Mouse (Mus musculus): ENCODE measurements around the gene Nlrp4a. TPM values are rescaled to one million over a fixed set of nuclear protein-coding genes. Genes with fewer than 3 reads are reported as not detected.
"Not testable (repeated sequence)": the region's sequence is repeated elsewhere in the genome, so short reads cannot be mapped to it uniquely, and the experiment has no call there.

Nlrp4a gene
- polyA plus RNA-seq (2014; fragmentation: Nextera tagmentation; extraction: Ambion mirVana) = not detected in 2 replicates

GRCm38 (mm10) chr7:26434813-26435212, at the start of gene Nlrp4a:
TSS of gene Nlrp4a (plus strand) at chr7:26435113.
- no peak within 1 kb of the TSS for H3K27ac ChIP-seq (ENCODE audit: low read depth, low read length)
- H3K4me3 ChIP-seq (ENCODE audit: low read length) = no peak within 1 kb of the TSS
- no peaks in the 10 kb centered on the region for H3K27me3 ChIP-seq (ENCODE audit: control insufficient read depth, insufficient read depth, low read length)
- 87% methylated on average over 5 of the region's 5 CpGs for WGBS
- no peaks in the 10 kb centered on the region for H3K36me3 ChIP-seq (ENCODE audit: control insufficient read depth, insufficient read depth, low read length)
- H3K9ac ChIP-seq (ENCODE audit: low read depth, low read length) = no peak within 1 kb of the TSS
- no peak for ATAC-seq (ENCODE audit: low FRiP score, low TSS enrichment)
- H3K4me1 ChIP-seq (ENCODE audit: control insufficient read depth, insufficient read depth, low read length) = no peaks in the 10 kb centered on the region
- H3K9me3 ChIP-seq (ENCODE audit: control insufficient read depth, low read length) = no peaks in the 10 kb centered on the region
- no peak within 1 kb of the TSS for H3K4me2 ChIP-seq (replicated peaks; ENCODE audit: low read depth, low read length)

DNA sequence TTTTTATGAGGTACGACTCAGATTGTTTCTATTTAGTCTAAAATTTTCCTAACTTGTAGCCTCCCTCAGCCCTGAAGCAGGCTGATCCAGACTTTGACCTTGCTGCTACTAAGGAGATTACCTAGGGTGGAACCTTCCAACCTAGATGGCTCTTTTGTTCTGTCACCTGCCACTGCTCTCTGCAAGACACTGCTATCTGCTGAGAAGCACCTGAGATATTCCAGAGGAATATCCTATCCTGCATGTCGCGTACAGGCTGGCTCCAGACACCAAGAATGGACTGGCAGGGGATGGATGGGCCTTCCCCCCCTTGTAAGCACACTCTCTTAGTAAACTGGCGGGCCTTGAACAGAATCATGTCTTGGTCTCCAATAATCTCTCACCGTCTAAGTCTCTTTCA, 48.2 kb upstream of the Nlrp4a start:
- not testable (repeated sequence) for H3K4me3 ChIP-seq (ENCODE audit: low read length); H3K9ac ChIP-seq (ENCODE audit: low read depth, low read length); H3K4me2 ChIP-seq (replicated peaks; ENCODE audit: low read depth, low read length); H3K36me3 ChIP-seq (ENCODE audit: control insufficient read depth, insufficient read depth, low read length); H3K27ac ChIP-seq (ENCODE audit: low read depth, low read length); ATAC-seq (ENCODE audit: low FRiP score, low TSS enrichment); H3K9me3 ChIP-seq (ENCODE audit: control insufficient read depth, low read length); H3K4me1 ChIP-seq (ENCODE audit: control insufficient read depth, insufficient read depth, low read length); H3K27me3 ChIP-seq (ENCODE audit: control insufficient read depth, insufficient read depth, low read length)
- 89% methylated on average over 5 of the region's 5 CpGs for WGBS

GRCm38 (mm10) chr7:26391137-26391536, 43.8 kb upstream of the Nlrp4a start:
- not testable (repeated sequence) for H3K4me2 ChIP-seq (replicated peaks; ENCODE audit: low read depth, low read length); H3K9ac ChIP-seq (ENCODE audit: low read depth, low read length); H3K4me3 ChIP-seq (ENCODE audit: low read length); H3K27ac ChIP-seq (ENCODE audit: low read depth, low read length); H3K9me3 ChIP-seq (ENCODE audit: control insufficient read depth, low read length); H3K36me3 ChIP-seq (ENCODE audit: control insufficient read depth, insufficient read depth, low read length); H3K4me1 ChIP-seq (ENCODE audit: control insufficient read depth, insufficient read depth, low read length); H3K27me3 ChIP-seq (ENCODE audit: control insufficient read depth, insufficient read depth, low read length); ATAC-seq (ENCODE audit: low FRiP score, low TSS enrichment)
- 81% methylated on average over 2 of the region's 2 CpGs for WGBS

DNA sequence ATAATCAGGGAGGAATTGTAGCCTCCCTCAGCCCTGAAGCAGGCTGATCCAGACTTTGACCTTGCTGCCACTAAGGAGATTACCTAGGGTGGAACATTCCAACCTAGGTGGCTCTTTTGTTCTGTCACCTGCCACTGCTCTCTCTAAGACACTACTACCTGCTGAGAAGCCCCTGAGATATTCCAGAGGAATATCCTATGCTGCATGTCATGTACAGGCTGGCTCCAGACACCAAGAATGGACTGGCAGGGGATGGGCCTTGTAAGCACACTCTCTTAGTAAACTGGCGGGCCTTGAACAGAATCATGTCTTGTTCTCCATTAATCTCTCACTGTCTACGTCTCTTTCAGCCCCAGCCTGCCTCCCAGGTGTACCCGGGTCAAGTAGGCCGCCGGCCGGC, 43.1 kb upstream of the Nlrp4a start:
- not testable (repeated sequence) for H3K4me1 ChIP-seq (ENCODE audit: control insufficient read depth, insufficient read depth, low read length); H3K4me2 ChIP-seq (replicated peaks; ENCODE audit: low read depth, low read length); H3K4me3 ChIP-seq (ENCODE audit: low read length); H3K27me3 ChIP-seq (ENCODE audit: control insufficient read depth, insufficient read depth, low read length); ATAC-seq (ENCODE audit: low FRiP score, low TSS enrichment); H3K9ac ChIP-seq (ENCODE audit: low read depth, low read length); H3K27ac ChIP-seq (ENCODE audit: low read depth, low read length); H3K9me3 ChIP-seq (ENCODE audit: control insufficient read depth, low read length); H3K36me3 ChIP-seq (ENCODE audit: control insufficient read depth, insufficient read depth, low read length)
- 91% methylated on average over 6 of the region's 6 CpGs for WGBS

- ATAC-seq (ENCODE audit: low FRiP score, low TSS enrichment); H3K4me1 ChIP-seq (ENCODE audit: control insufficient read depth, insufficient read depth, low read length); H3K9me3 ChIP-seq (ENCODE audit: control insufficient read depth, low read length); H3K27ac ChIP-seq (ENCODE audit: low read depth, low read length); H3K4me2 ChIP-seq (replicated peaks; ENCODE audit: low read depth, low read length); H3K36me3 ChIP-seq (ENCODE audit: control insufficient read depth, insufficient read depth, low read length); H3K4me3 ChIP-seq (ENCODE audit: low read length); H3K9ac ChIP-seq (ENCODE audit: low read depth, low read length); H3K27me3 ChIP-seq (ENCODE audit: control insufficient read depth, insufficient read depth, low read length): not testable (repeated sequence)
- 70% methylated on average over 2 of the region's 2 CpGs for WGBS
These were observed 31.3 kb upstream of the Nlrp4a start, which contains the start of gene Nlrp9c for GRCm38 (mm10) chr7:26403600-26403999. TSS of gene Nlrp9c (minus strand) at chr7:26403700.

DNA sequence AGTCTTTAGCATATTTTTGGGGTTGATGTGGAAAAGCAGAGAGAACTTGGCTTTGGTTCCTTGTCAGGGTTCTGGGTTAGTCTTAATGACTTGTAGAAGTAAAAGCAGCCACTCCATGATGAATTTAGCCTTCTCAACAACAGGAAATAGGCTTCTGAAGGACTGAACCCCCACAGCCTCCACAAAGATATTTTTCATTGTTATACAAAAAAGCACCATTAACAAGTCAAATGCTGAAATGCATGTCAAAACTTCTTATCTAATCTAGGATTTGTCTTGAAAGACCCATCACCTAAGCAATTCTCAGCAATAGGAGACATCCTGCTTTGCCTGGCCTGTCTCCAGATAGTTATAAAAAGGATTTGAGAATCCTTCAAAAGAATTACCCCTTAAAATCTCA, 41.8 kb downstream of the Nlrp4a start:
- H3K9me3 ChIP-seq (ENCODE audit: control insufficient read depth, low read length) = no peaks in the 10 kb centered on the region
- no peak overlapping the region for H3K4me2 ChIP-seq (replicated peaks; ENCODE audit: low read depth, low read length)
- no peak for ATAC-seq (ENCODE audit: low FRiP score, low TSS enrichment)
- no peaks in the 10 kb centered on the region for H3K4me1 ChIP-seq (ENCODE audit: control insufficient read depth, insufficient read depth, low read length)
- no peak overlapping the region for H3K9ac ChIP-seq (ENCODE audit: low read depth, low read length)
- H3K27me3 ChIP-seq (ENCODE audit: control insufficient read depth, insufficient read depth, low read length) = no peaks in the 10 kb centered on the region
- H3K4me3 ChIP-seq (ENCODE audit: low read length) = no peak overlapping the region
- H3K27ac ChIP-seq (ENCODE audit: low read depth, low read length) = no peak overlapping the region
- H3K36me3 ChIP-seq (ENCODE audit: control insufficient read depth, insufficient read depth, low read length) = no peaks in the 10 kb centered on the region

- not testable (repeated sequence) for H3K27ac ChIP-seq (ENCODE audit: low read depth, low read length); H3K4me1 ChIP-seq (ENCODE audit: control insufficient read depth, insufficient read depth, low read length); H3K9ac ChIP-seq (ENCODE audit: low read depth, low read length); H3K4me3 ChIP-seq (ENCODE audit: low read length); ATAC-seq (ENCODE audit: low FRiP score, low TSS enrichment); H3K4me2 ChIP-seq (replicated peaks; ENCODE audit: low read depth, low read length); H3K36me3 ChIP-seq (ENCODE audit: control insufficient read depth, insufficient read depth, low read length); H3K27me3 ChIP-seq (ENCODE audit: control insufficient read depth, insufficient read depth, low read length); H3K9me3 ChIP-seq (ENCODE audit: control insufficient read depth, low read length)
- WGBS = 78% methylated on average over 18 of the region's 18 CpGs
These were observed 54.6 kb downstream of the Nlrp4a start for GRCm38 (mm10) chr7:26489514-26489913.

Other genes with a start within 250 kb of the Nlrp4a start
- gene Vmn1r184, start 174.8 kb upstream of the Nlrp4a start, polyA plus RNA-seq (2014; fragmentation: Nextera tagmentation; extraction: Ambion mirVana) = not detected in 2 replicates
- gene Cyp2a4, start 127.9 kb upstream of the Nlrp4a start, polyA plus RNA-seq (2014; fragmentation: Nextera tagmentation; extraction: Ambion mirVana) = not detected in 2 replicates
- gene Nlrp9c, start 31.4 kb upstream of the Nlrp4a start, polyA plus RNA-seq (2014; fragmentation: Nextera tagmentation; extraction: Ambion mirVana) = not detected in 2 replicates
- not detected in 2 replicates for gene Nlrp9a, start 99.9 kb downstream of the Nlrp4a start, polyA plus RNA-seq (2014; fragmentation: Nextera tagmentation; extraction: Ambion mirVana)
- gene Vmn1r185, start 183.4 kb downstream of the Nlrp4a start, polyA plus RNA-seq (2014; fragmentation: Nextera tagmentation; extraction: Ambion mirVana) = not detected in 2 replicates

Measured in kidney, embryonic 14.5 days (tissue).